In the genomic region with DNA sequence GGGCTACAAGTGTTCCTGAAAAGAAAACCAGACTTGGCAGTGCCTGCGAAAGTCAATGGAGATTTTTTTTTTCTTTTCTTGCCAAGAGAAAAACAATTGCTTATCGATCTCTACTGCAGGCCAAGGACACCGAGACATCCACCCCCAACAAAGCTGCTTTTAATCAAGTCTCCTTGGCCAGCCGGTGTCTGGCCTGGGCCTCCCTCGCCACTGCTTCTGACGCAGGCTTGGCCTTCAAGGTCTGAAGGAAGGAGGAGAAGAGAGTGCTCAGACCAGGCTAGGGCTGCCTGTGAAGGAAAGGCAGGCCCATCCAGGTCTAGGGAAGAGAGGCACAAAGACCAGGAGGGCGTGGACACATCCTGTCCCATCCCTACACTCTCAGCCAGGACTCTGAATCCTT, we compare ENCODE assay signal across 8 mouse cellular contexts. TPM values are rescaled to one million over a fixed set of nuclear protein-coding genes. Genes with fewer than 3 reads are reported as not detected.
DNase-seq lines count a peak whose midpoint lies in the region; ATAC-seq and TF ChIP-seq lines count a peak whose summit lies in the region.

No protein-coding gene starts in this region.

- H3K9ac ChIP-seq in liver, adult 2 months (ENCODE audit: low read depth, low read length): peak overlapping the region; percentile 36; the same call in 1 of the 2 replicates

- H3K27me3 ChIP-seq in liver, adult 2 months (ENCODE audit: control insufficient read depth, insufficient read depth, low read length): no peaks in the 10 kb centered on the region
- no peaks in the 10 kb centered on the region for H3K27me3 ChIP-seq in cerebellum, adult 2 months (ENCODE audit: control insufficient read depth, insufficient read depth, low read length)

- no peaks in the 10 kb centered on the region for H3K36me3 ChIP-seq in liver, adult 2 months (ENCODE audit: control insufficient read depth, insufficient read depth, low read length)

- TF ChIP-seq CTCF in liver, adult 2 months (IDR thresholded peaks at IDR 0.05; ENCODE audit: low read depth, low read length): no peak
- TF ChIP-seq CTCF in cerebellum, adult 2 months (IDR thresholded peaks at IDR 0.05; ENCODE audit: borderline replicate concordance, insufficient read depth, low read depth, low read length): no peak

- intact Hi-C loops in heart, postnatal 36 days (cut with DNase I): no loop called here

- TF ChIP-seq POLR2A in liver, adult 2 months (IDR thresholded peaks at IDR 0.05; ENCODE audit: extremely low read depth, insufficient read depth, low read length): no peak
- TF ChIP-seq POLR2A in cerebellum, adult 2 months (IDR thresholded peaks at IDR 0.05; ENCODE audit: borderline replicate concordance, insufficient read depth, low read length): no peak

- WGBS in liver, adult 2 months: 18% methylated on average over 7 of the region's 7 CpGs
- 4% methylated on average over 7 of the region's 7 CpGs for WGBS in cerebellum, adult 2 months

- no peak overlapping the region for H3K4me3 ChIP-seq in liver, adult 2 months (ENCODE audit: insufficient read depth, low read depth, low read length)
- no peak overlapping the region for H3K4me3 ChIP-seq in cerebellum, adult 2 months (replicated peaks; ENCODE audit: insufficient read depth, low read depth, low read length)

- peak overlapping the region; percentile 57 for H3K27ac ChIP-seq in liver, adult 2 months (replicated peaks; ENCODE audit: insufficient read depth, low read depth, low read length)
- H3K27ac ChIP-seq in cerebellum, adult 2 months (ENCODE audit: insufficient read depth, low read length): peak overlapping the region; percentile 88

- H3K4me1 ChIP-seq in liver, adult 2 months (ENCODE audit: control insufficient read depth, insufficient read depth, low read length): peaks cover 6% of the 10 kb centered on the region
- peaks cover 46% of the 10 kb centered on the region for H3K4me1 ChIP-seq in cerebellum, adult 2 months (ENCODE audit: control insufficient read depth, insufficient read depth, low read length)

- peak; percentile 57 for DNase-seq in liver, adult 2 months (ENCODE audit: extremely low read depth, low read depth, low spot score)
- no peak for DNase-seq in liver
- DNase-seq in cerebellum, adult 2 months: no peak
- DNase-seq in heart, postnatal 36 days: peak; percentile 53 to 68
- DNase-seq in lung, postnatal 25 days (ENCODE audit: low spot score): peak; percentile 39
- no peak for DNase-seq in frontal cortex, postnatal 10 days (ENCODE audit: low spot score in 2 of 2)
- no peak for DNase-seq in spleen, adult 18-20 months

- ATAC-seq in granulocyte monocyte progenitor cell, adult 5-6 weeks (replicated peaks; ENCODE audit: poor library complexity, severe bottlenecking): no peak

- no peaks in the 10 kb centered on the region; the same call in 1 of the 2 replicates for H3K79me2 ChIP-seq in liver, adult 2 months (ENCODE audit: control insufficient read depth, insufficient read depth, low read length)

RNA-seq across cellular contexts. Expression of gene Camkk2, which starts 8.9 kb away (rescaled TPM):
- 6.3 and 8.3 TPM in 2 replicates for total RNA-seq in liver, adult 2 months (2014; rRNA removed)
- polyA plus RNA-seq in liver, adult 2 months (2012; rRNA removed): 16.4 and 17.7 TPM in 2 replicates
- polyA plus RNA-seq in cerebellum, adult 2 months (2012; rRNA removed): 212 and 243 TPM in 2 replicates
- 10 to 100 TPM in 1 of 2 experiments, 1 to 10 TPM in 1; 9.2 to 11.2 TPM for total RNA-seq in heart, postnatal 36 days (2021)
- 46.5 and 59.1 TPM in 2 replicates for total RNA-seq in granulocyte monocyte progenitor cell, adult 5-6 weeks (2014; fragmentation: Nextera tagmentation)
- 32.9 and 36.4 TPM in 2 replicates for total RNA-seq in granulocyte monocyte progenitor cell, adult 5-6 weeks (2017)

RNA-seq across cellular contexts. Expression of gene Anapc5, which starts 50.8 kb away (rescaled TPM):
- total RNA-seq in liver, adult 2 months (2014; rRNA removed): 93.9 and 99.0 TPM in 2 replicates
- 61.0 and 61.9 TPM in 2 replicates for polyA plus RNA-seq in liver, adult 2 months (2012; rRNA removed)
- 325 and 326 TPM in 2 replicates for polyA plus RNA-seq in cerebellum, adult 2 months (2012; rRNA removed)
- total RNA-seq in heart, postnatal 36 days (2021): 100 to 1,000 TPM; 163 to 171 TPM
- 306 and 321 TPM in 2 replicates for total RNA-seq in granulocyte monocyte progenitor cell, adult 5-6 weeks (2014; fragmentation: Nextera tagmentation)
- total RNA-seq in granulocyte monocyte progenitor cell, adult 5-6 weeks (2017): 339 and 341 TPM in 2 replicates

Comparison
In these comparisons a context has a peak if more than half of its experiments do, and no peak if none do; other contexts are left out.
1. DNase-seq: peak in liver, adult 2 months (single experiment), heart, postnatal 36 days (2 of 2) and lung, postnatal 25 days (single experiment); none in liver (single experiment), cerebellum, adult 2 months (0 of 2), frontal cortex, postnatal 10 days (0 of 2) and spleen, adult 18-20 months (0 of 2).